Mouse (Mus musculus) hindbrain, embryonic 15.5 days (tissue): ENCODE data around the gene Ksr1. TPM values are rescaled to one million over a fixed set of nuclear protein-coding genes. Genes with fewer than 3 reads are reported as not detected.

Experiments
- ATAC-seq: fragments of 200-750 bp; cut with Nextera tagmentation; 2 replicates; pipeline ENCODE4 v1.8.0; 2017; ENCODE audit warnings: low read depth, moderate number of reproducible peaks, moderate TSS enrichment; ENCODE audit not compliant: low FRiP score
- H3K27ac ChIP-seq: fragments of 300-500 bp; sonication (generic); replicated peaks from 2 replicates; pipeline ENCODE4 v1.5.1; 2015; ENCODE audit warnings: mild to moderate bottlenecking, inconsistent platforms
- H3K27me3 ChIP-seq: fragments of 300-500 bp; sonication (generic); 2 replicates; pipeline ENCODE4 v1.6.1; 2015; ENCODE audit warnings: control low read depth, inconsistent platforms
- H3K36me3 ChIP-seq: fragments of 300-500 bp; sonication (generic); 2 replicates; pipeline ENCODE4 v1.6.1; 2015; ENCODE audit warnings: control low read depth, inconsistent platforms
- H3K4me1 ChIP-seq: fragments of 300-500 bp; sonication (generic); replicated peaks from 2 replicates; pipeline ENCODE4 v1.6.1; 2015; ENCODE audit warnings: control low read depth, inconsistent platforms
- H3K4me2 ChIP-seq: fragments of 300-500 bp; sonication (generic); 2 replicates; pipeline ENCODE4 v1.6.1; 2015; ENCODE audit warnings: moderate library complexity, mild to moderate bottlenecking, inconsistent platforms
- H3K4me3 ChIP-seq: fragments of 300-500 bp; sonication (generic); 2 replicates; pipeline ENCODE4 v1.5.1; 2015; ENCODE audit warnings: mild to moderate bottlenecking, inconsistent platforms
- H3K9ac ChIP-seq: fragments of 300-500 bp; sonication (generic); 2 replicates; pipeline ENCODE4 v1.6.1; 2015; ENCODE audit warnings: inconsistent platforms
- H3K9me3 ChIP-seq: fragments of 300-500 bp; sonication (generic); 2 replicates; pipeline ENCODE4 v1.6.1; 2016; ENCODE audit warnings: control low read depth, inconsistent platforms
- WGBS: fragments of 180-500 bp; shearing (Covaris S2); methylation state at CpG from one replicate; pipeline ENCODE4 v1.1.7; 2015; 5-methylcytosine and 5-hydroxymethylcytosine counted together
- polyA plus RNA-seq: library from polyadenylated mRNA; unstranded; fragments of >200 nt; fragmentation: Nextera tagmentation; extraction: Ambion mirVana; gene quantifications from 2 replicates; pipeline ENCODE4 v1.2.1, GENCODE M21; 2015

Ksr1 gene
- polyA plus RNA-seq, 1 experiment from 2014 or later, result 5.0 TPM

- Histone ChIP-seq H3K27me3 (no peaks in the 10 kb centered on the region), H3K36me3 (peaks cover 10% of the 10 kb centered on the region; the same call in 1 of the 2 replicates), H3K4me3 (no peak overlapping the region), H3K4me1 (no peaks in the 10 kb centered on the region), H3K27ac (0 out of 2 replicates have a peak overlapping the region, but pooled peaks have one; percentile 31), H3K4me2 (no peak overlapping the region), H3K9ac (no peak overlapping the region), H3K9me3 (no peaks in the 10 kb centered on the region)
- 50% methylated on average over 7 of the region's 7 CpGs for WGBS
- ATAC-seq, result no peak
These were observed 122.9 kb downstream of the Ksr1 start for GRCm38 (mm10) chr11:79023342-79023741.

DNA sequence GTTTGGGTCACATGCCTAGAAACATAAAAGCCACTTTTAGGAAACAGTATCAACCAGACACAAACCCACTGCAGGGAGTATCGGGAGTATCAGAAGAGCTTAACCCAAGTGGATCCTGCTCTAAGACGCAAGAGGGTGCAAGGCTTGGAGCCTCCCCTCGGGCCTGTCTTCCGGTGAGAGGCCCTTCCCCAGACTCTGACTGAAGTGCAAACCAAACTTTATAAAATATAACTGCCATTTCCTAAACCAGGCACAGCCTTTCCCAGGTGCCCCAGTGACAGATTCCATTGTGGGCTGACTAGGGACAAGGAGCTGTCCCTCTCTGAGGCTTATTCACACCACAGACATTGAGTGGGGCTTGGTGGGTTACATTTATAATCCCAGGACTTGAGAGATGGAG, 123.4 kb downstream of the Ksr1 start:
- 78% methylated on average over 4 of the region's 4 CpGs for WGBS
- no peak overlapping the region for H3K4me3 ChIP-seq
- no peaks in the 10 kb centered on the region for H3K4me1 ChIP-seq
- H3K9me3 ChIP-seq, result no peaks in the 10 kb centered on the region
- 0 out of 2 replicates have a peak overlapping the region, but pooled peaks have one; percentile 31 for H3K27ac ChIP-seq
- ATAC-seq, result no peak
- no peaks in the 10 kb centered on the region for H3K27me3 ChIP-seq
- peaks cover 10% of the 10 kb centered on the region; the same call in 1 of the 2 replicates for H3K36me3 ChIP-seq
- H3K4me2 ChIP-seq, result no peak overlapping the region
- H3K9ac ChIP-seq, result no peak overlapping the region

DNA sequence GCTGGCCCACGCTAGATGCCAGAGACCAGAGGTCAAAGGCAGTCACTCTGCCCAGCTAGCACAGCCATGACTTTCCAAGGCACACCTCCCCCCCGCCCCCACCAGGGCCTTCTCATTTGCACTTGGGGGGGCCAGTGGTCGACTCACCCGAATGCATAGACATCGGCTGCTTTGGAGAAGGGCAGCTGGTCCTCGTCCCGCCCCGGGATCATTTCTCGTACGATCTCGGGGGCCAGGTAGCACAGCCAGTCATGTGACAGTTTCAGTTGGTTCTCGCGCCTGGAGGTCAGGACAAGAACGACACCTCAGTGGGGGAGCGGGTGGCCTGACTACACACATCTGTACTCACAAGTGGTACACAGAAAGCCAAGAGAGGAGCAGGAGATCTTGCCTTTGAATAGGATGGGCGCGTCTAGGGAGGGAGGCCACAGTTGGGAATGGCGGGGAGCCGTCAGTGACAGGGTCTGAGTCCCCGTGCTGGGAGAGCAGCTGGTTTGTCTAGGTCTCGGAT, 125.6 kb downstream of the Ksr1 start:
- H3K36me3 ChIP-seq, result 0 out of 2 replicates have a peak, but pooled peaks cover 3% of the 10 kb centered on the region
- WGBS, result 76% methylated on average over 21 of the region's 21 CpGs
- H3K27ac ChIP-seq, result no peak overlapping the region
- no peaks in the 10 kb centered on the region for H3K9me3 ChIP-seq
- no peaks in the 10 kb centered on the region for H3K27me3 ChIP-seq
- H3K4me3 ChIP-seq, result no peak overlapping the region
- no peak for ATAC-seq
- no peaks in the 10 kb centered on the region for H3K4me1 ChIP-seq
- no peak overlapping the region for H3K9ac ChIP-seq
- no peak overlapping the region for H3K4me2 ChIP-seq

GRCm38 (mm10) chr11:79019839-79020534, 126.2 kb downstream of the Ksr1 start:
- 0 out of 2 replicates have a peak, but pooled peaks cover 3% of the 10 kb centered on the region for H3K36me3 ChIP-seq
- no peaks in the 10 kb centered on the region for H3K9me3 ChIP-seq
- H3K9ac ChIP-seq, result no peak overlapping the region
- H3K27me3 ChIP-seq, result no peaks in the 10 kb centered on the region
- no peaks in the 10 kb centered on the region for H3K4me1 ChIP-seq
- ATAC-seq, result no peak
- H3K27ac ChIP-seq, result no peak overlapping the region
- H3K4me3 ChIP-seq, result no peak overlapping the region
- WGBS, result 85% methylated on average over 17 of the region's 17 CpGs
- no peak overlapping the region for H3K4me2 ChIP-seq

- H3K4me2 ChIP-seq, result no peak overlapping the region
- H3K27me3 ChIP-seq, result no peaks in the 10 kb centered on the region
- H3K4me1 ChIP-seq, result no peaks in the 10 kb centered on the region; the same call in 1 of the 2 replicates
- no peak overlapping the region for H3K4me3 ChIP-seq
- 0 out of 2 replicates have a peak, but pooled peaks cover 3% of the 10 kb centered on the region for H3K36me3 ChIP-seq
- no peak for ATAC-seq
- 61% methylated on average over 11 of the region's 11 CpGs for whole genome bisulfite sequencing
- H3K9ac ChIP-seq, result no peak overlapping the region
- H3K27ac ChIP-seq, result no peak overlapping the region
- H3K9me3 ChIP-seq, result no peaks in the 10 kb centered on the region
These were observed 127.1 kb downstream of the Ksr1 start for GRCm38 (mm10) chr11:79018954-79019704.

DNA sequence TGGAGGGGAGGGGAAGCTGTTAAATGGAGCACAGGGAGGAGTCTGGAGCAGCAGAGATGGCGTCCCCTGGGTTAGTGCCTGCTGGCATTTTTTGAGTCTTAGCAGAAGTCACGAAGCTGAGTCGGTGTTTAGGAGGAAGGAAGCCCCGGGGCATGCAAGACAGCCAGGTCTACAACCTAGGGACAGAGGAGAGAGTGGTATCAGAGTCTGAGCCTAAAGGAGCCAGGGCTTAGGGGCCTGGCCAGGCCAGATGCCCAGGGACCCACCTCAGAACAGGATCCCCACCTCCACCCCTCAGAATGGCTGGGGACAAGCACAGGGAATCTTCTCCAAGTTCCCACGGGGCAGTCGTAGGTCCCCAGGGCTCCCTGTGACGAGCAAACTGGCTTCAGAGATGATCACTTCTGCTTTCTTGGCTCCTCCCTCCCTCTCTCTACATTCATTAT, 129.0 kb downstream of the Ksr1 start:
- Histone ChIP-seq H3K9ac (no peak overlapping the region), H3K27ac (no peak overlapping the region), H3K9me3 (no peaks in the 10 kb centered on the region), H3K4me3 (no peak overlapping the region), H3K4me2 (no peak overlapping the region), H3K4me1 (no peaks in the 10 kb centered on the region; the same call in 1 of the 2 replicates), H3K36me3 (0 out of 2 replicates have a peak, but pooled peaks cover 3% of the 10 kb centered on the region), H3K27me3 (no peaks in the 10 kb centered on the region)
- no peak for ATAC-seq
- WGBS, result 74% methylated on average over 7 of the region's 7 CpGs

DNA sequence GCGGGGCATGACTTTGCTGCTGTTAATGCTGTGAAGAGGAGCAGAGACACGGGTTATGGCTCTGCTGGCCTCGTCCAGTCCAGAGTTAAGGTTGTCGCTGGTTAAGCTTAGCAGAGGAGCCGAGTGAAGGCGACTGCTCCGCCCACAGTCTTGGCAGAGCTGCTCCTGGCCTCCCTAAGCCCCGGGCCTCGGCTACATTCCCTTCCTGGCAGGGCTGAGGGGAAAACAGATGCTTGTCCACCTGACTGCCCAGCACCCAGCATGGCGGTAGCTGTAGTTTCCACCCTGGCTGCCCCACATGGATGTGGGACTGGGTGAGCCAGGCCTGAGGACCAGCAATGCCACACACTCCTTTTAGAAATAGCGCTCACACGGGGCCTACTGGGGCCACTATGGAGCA, 130.0 kb downstream of the Ksr1 start:
- Histone ChIP-seq H3K4me1 (no peaks in the 10 kb centered on the region; the same call in 1 of the 2 replicates), H3K36me3 (0 out of 2 replicates have a peak, but pooled peaks cover 3% of the 10 kb centered on the region), H3K9me3 (no peaks in the 10 kb centered on the region), H3K27ac (no peak overlapping the region), H3K9ac (no peak overlapping the region), H3K4me3 (no peak overlapping the region), H3K27me3 (no peaks in the 10 kb centered on the region), H3K4me2 (no peak overlapping the region)
- WGBS, result 65% methylated on average over 12 of the region's 12 CpGs
- no peak for ATAC-seq

- no peaks in the 10 kb centered on the region for H3K9me3 ChIP-seq
- no peak overlapping the region for H3K27ac ChIP-seq
- H3K27me3 ChIP-seq, result no peaks in the 10 kb centered on the region
- no peak for ATAC-seq
- 0 out of 2 replicates have a peak, but pooled peaks cover 3% of the 10 kb centered on the region for H3K36me3 ChIP-seq
- H3K4me1 ChIP-seq, result no peaks in the 10 kb centered on the region; the same call in 1 of the 2 replicates
- WGBS, result 89% methylated on average over 24 of the region's 24 CpGs
- no peak overlapping the region for H3K4me2 ChIP-seq
- no peak overlapping the region for H3K9ac ChIP-seq
- H3K4me3 ChIP-seq, result no peak overlapping the region
These were observed 130.5 kb downstream of the Ksr1 start for GRCm38 (mm10) chr11:79015660-79016215.

DNA sequence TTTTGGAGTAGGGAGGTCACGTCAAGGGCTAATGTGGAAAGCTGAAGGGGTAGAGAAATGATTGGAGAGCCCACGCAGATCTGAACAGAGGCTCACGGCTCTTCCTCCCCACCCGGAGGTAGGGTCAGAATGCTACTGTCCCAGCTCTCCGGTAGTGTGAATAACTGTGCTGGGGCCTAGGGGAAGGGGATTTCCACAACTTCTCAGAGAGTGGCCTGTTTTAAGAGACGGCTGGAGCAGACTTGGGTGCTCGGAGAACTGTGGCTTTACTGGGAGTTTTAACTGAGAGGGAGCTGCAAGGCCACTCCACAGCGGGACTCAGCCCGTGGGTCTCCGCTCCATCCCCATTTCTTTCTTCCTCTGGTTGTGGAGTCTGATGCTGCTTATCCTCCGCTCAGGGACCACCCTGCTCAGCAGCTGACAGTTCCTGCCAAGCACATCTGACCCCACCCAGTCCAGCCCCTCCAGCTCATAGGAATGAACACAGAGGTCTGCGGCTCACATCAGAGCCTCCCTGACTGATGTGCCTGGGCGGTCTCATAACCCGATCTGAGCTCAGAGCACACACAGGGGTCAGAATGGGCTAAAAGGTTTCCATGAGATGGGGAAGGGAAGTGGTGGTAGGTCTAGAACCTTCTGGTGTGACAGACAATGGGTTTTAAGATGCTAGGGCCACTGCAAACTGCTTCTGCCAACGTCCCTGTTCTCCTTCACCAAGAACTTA, 131.4 kb downstream of the Ksr1 start:
- 0 out of 2 replicates have a peak, but pooled peaks cover 3% of the 10 kb centered on the region for H3K36me3 ChIP-seq

GRCm38 (mm10) chr11:79013806-79014205, 132.4 kb downstream of the Ksr1 start:
- Histone ChIP-seq H3K9ac (no peak overlapping the region), H3K4me2 (no peak overlapping the region), H3K36me3 (no peaks in the 10 kb centered on the region), H3K9me3 (no peaks in the 10 kb centered on the region), H3K4me1 (no peaks in the 10 kb centered on the region; the same call in 1 of the 2 replicates), H3K27me3 (no peaks in the 10 kb centered on the region), H3K27ac (no peak overlapping the region), H3K4me3 (no peak overlapping the region)
- no peak for ATAC-seq
- WGBS, result 47% methylated on average over 9 of the region's 9 CpGs

More for the DNA sequence above, 131.4 kb downstream of the Ksr1 start:
- H3K9me3 ChIP-seq, result no peaks in the 10 kb centered on the region
- no peaks in the 10 kb centered on the region for H3K27me3 ChIP-seq
- no peak overlapping the region for H3K4me2 ChIP-seq
- H3K4me1 ChIP-seq, result no peaks in the 10 kb centered on the region; the same call in 1 of the 2 replicates
- 69% methylated on average over 15 of the region's 15 CpGs for WGBS
- H3K4me3 ChIP-seq, result no peak overlapping the region
- ATAC-seq, result no peak
- H3K27ac ChIP-seq, result no peak overlapping the region
- no peak overlapping the region for H3K9ac ChIP-seq

DNA sequence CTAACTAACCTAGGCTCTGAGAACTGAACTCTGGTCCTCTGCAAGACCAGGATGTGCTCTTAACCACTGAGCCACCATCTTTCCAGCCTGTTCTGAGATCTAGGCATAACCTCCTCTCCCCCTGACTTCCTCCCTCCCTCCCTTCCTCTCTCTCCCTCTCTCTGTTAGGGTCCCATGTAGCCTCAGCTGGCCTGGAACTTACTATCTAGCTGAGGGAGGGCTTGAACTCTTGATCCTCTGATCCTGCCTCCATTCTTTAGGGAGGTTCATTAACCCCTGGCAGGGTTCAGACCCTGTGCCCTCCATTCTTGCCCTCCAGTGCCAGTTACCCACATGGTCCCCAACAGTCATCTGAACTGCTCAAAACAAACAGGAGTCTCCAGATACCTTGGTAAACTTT, 133.2 kb downstream of the Ksr1 start:
- ATAC-seq, result no peak
- Histone ChIP-seq H3K4me2 (no peak overlapping the region), H3K9me3 (no peaks in the 10 kb centered on the region), H3K9ac (no peak overlapping the region), H3K4me3 (no peak overlapping the region), H3K4me1 (no peaks in the 10 kb centered on the region; the same call in 1 of the 2 replicates), H3K36me3 (no peaks in the 10 kb centered on the region), H3K27me3 (no peaks in the 10 kb centered on the region), H3K27ac (no peak overlapping the region)
